Mouse (Mus musculus) CH12.LX (cell line): ENCODE results near the gene Gipc2. TPM values are rescaled to one million over a fixed set of nuclear protein-coding genes. Genes with fewer than 3 reads are reported as not detected.

ENCODE experiments used
- DNase-seq: peaks from one replicate; pipeline ENCODE4 v3.0.0-alpha.2; 2013; ENCODE audit errors: extremely low read depth
- H3K27ac ChIP-seq: 2 replicates; pipeline ENCODE4 v1.5.1; 2012; ENCODE audit warnings: low read depth, mild to moderate bottlenecking, control low read depth, moderate library complexity; ENCODE audit not compliant: insufficient read depth
- H3K27me3 ChIP-seq: replicated peaks from 2 replicates; pipeline ENCODE3; 2012; ENCODE audit warnings: inconsistent platforms
- H3K36me3 ChIP-seq, 2 experiments: replicated peaks in 1 of 2; 2 replicates each; pipeline versions ENCODE3 to v1.6.1; 2012; ENCODE audit warnings: inconsistent platforms in 1 of 2, low read length in 1 of 2, mild to moderate bottlenecking in 1 of 2, mixed read lengths in 1 of 2, moderate library complexity in 1 of 2; ENCODE audit not compliant: control insufficient read depth in 1 of 2, insufficient read depth in 1 of 2
- H3K4me1 ChIP-seq, 2 experiments: 2 replicates each; pipeline ENCODE4 v1.6.1; 2012; ENCODE audit warnings: inconsistent platforms in 1 of 2, moderate library complexity in 1 of 2; ENCODE audit not compliant: insufficient read depth in 2 of 2, control insufficient read depth in 1 of 2
- H3K4me2 ChIP-seq: 2 replicates; pipeline ENCODE4 v1.6.1; 2012; ENCODE audit warnings: low read depth, mild to moderate bottlenecking, control low read depth; ENCODE audit not compliant: poor library complexity, insufficient read depth, severe bottlenecking
- H3K4me3 ChIP-seq, 3 experiments: fragments of 150-350 bp in 1 of 3; sonication (generic) in 1 of 3; replicated peaks in 1 of 3; 2 replicates each; pipeline versions ENCODE3 to v1.5.1; 2011 to 2012; ENCODE audit warnings: low read depth in 2 of 3, low read length in 2 of 3, mild to moderate bottlenecking in 2 of 3, moderate library complexity in 2 of 3, control low read depth in 1 of 3, improper control_type of control experiment in 1 of 3, inconsistent platforms in 1 of 3, mixed read lengths in 1 of 3; ENCODE audit not compliant: poor library complexity in 1 of 3
- H3K79me2 ChIP-seq: replicated peaks from 2 replicates; pipeline ENCODE4 v1.6.1; 2012; ENCODE audit warnings: mild to moderate bottlenecking, moderate library complexity; ENCODE audit not compliant: control insufficient read depth, poor library complexity, insufficient read depth, severe bottlenecking; ENCODE audit errors: extremely low read depth
- H3K9ac ChIP-seq: 2 replicates; pipeline ENCODE4 v1.6.1; 2012; ENCODE audit warnings: low read depth, mild to moderate bottlenecking, control low read depth, moderate library complexity; ENCODE audit not compliant: insufficient read depth
- H3K9me3 ChIP-seq: replicated peaks from 2 replicates; pipeline ENCODE3; 2012; ENCODE audit warnings: low read length, inconsistent platforms, mixed read lengths
- BHLHE40 ChIP-seq: IDR thresholded peaks from 2 replicates; pipeline ENCODE4 v1.6.1; 2011; ENCODE audit warnings: mild to moderate bottlenecking, low read depth, low read length, improper control_type of control experiment
- CHD1 ChIP-seq: IDR thresholded peaks from 2 replicates; pipeline ENCODE4 v1.6.1; 2012; ENCODE audit warnings: low read depth, low read length, improper control_type of control experiment, inconsistent platforms
- CHD2 ChIP-seq: IDR thresholded peaks from 2 replicates; pipeline ENCODE4 v1.6.1; 2011; ENCODE audit warnings: low read length, improper control_type of control experiment
- CTCF ChIP-seq, 2 experiments: IDR thresholded peaks in 1 of 2; conservative IDR thresholded peaks in 1 of 2; 2 replicates each; pipeline ENCODE4 v1.5.1; 2011 to 2012; ENCODE audit warnings: low read depth in 2 of 2, low read length in 2 of 2, improper control_type of control experiment in 1 of 2, inconsistent platforms in 1 of 2, mild to moderate bottlenecking in 1 of 2, moderate library complexity in 1 of 2
- ELF1 ChIP-seq: IDR thresholded peaks from 2 replicates; pipeline ENCODE4 v1.6.1; 2014; ENCODE audit warnings: low read depth, mild to moderate bottlenecking, inconsistent platforms, low read length, improper control_type of control experiment
- EP300 ChIP-seq: IDR thresholded peaks from 2 replicates; pipeline ENCODE4 v1.6.1; 2011; ENCODE audit warnings: low read length, improper control_type of control experiment
- ETS1 ChIP-seq: conservative IDR thresholded peaks from 2 replicates; pipeline ENCODE4 v1.6.1; 2012; ENCODE audit warnings: low read depth, mild to moderate bottlenecking, inconsistent platforms, low read length, improper control_type of control experiment, moderate library complexity
- GABPA ChIP-seq: IDR thresholded peaks from 2 replicates; pipeline ENCODE4 v1.6.1; 2012; ENCODE audit warnings: low read depth, low read length, improper control_type of control experiment, inconsistent platforms; ENCODE audit not compliant: insufficient replicate concordance
- HCFC1 ChIP-seq: IDR thresholded peaks from 2 replicates; pipeline ENCODE4 v1.6.1; 2012; ENCODE audit warnings: low read depth, mild to moderate bottlenecking, inconsistent platforms, low read length, improper control_type of control experiment
- IRF4 ChIP-seq: IDR thresholded peaks from 2 replicates; pipeline ENCODE4 v1.6.1; 2014; ENCODE audit warnings: low read depth, mild to moderate bottlenecking, inconsistent platforms, low read length, improper control_type of control experiment
- JUND ChIP-seq: conservative IDR thresholded peaks from 2 replicates; pipeline ENCODE4 v1.6.1; 2011; ENCODE audit warnings: low read depth, low read length, improper control_type of control experiment
- KAT2A ChIP-seq: IDR thresholded peaks from 2 replicates; pipeline ENCODE4 v1.6.1; 2012; ENCODE audit warnings: low read length, improper control_type of control experiment, inconsistent platforms; ENCODE audit not compliant: insufficient replicate concordance
- MAFK ChIP-seq: IDR thresholded peaks from 2 replicates; pipeline ENCODE4 v1.6.1; 2011; ENCODE audit warnings: low read length, improper control_type of control experiment; ENCODE audit not compliant: insufficient replicate concordance
- MAX ChIP-seq: IDR thresholded peaks from 2 replicates; pipeline ENCODE4 v1.6.1; 2011; ENCODE audit warnings: low read length, improper control_type of control experiment
- MAZ ChIP-seq: IDR thresholded peaks from 2 replicates; pipeline ENCODE4 v1.6.1; 2012; ENCODE audit warnings: low read depth, mild to moderate bottlenecking, inconsistent platforms, low read length, improper control_type of control experiment, moderate library complexity
- MEF2A ChIP-seq: IDR thresholded peaks from 2 replicates; pipeline ENCODE4 v1.6.1; 2014; ENCODE audit warnings: low read depth, mild to moderate bottlenecking, inconsistent platforms, low read length, improper control_type of control experiment, borderline replicate concordance
- NELFE ChIP-seq: IDR thresholded peaks from 2 replicates; pipeline ENCODE4 v1.6.1; 2011; ENCODE audit warnings: low read depth, low read length, improper control_type of control experiment
- NRF1 ChIP-seq: IDR thresholded peaks from 2 replicates; pipeline ENCODE4 v1.6.1; 2014; ENCODE audit warnings: low read depth, mild to moderate bottlenecking, inconsistent platforms, low read length, improper control_type of control experiment, moderate library complexity
- PAX5 ChIP-seq: IDR thresholded peaks from 2 replicates; pipeline ENCODE4 v1.6.1; 2012; ENCODE audit warnings: low read length, inconsistent platforms, mixed read lengths
- POLR2AphosphoS2 ChIP-seq: IDR thresholded peaks from 2 replicates; pipeline ENCODE4 v1.6.1; 2011; ENCODE audit warnings: low read depth, low read length, improper control_type of control experiment
- RAD21 ChIP-seq: IDR thresholded peaks from 2 replicates; pipeline ENCODE4 v1.6.1; 2011; ENCODE audit warnings: low read depth, mild to moderate bottlenecking, low read length, improper control_type of control experiment, moderate library complexity
- RCOR1 ChIP-seq: conservative IDR thresholded peaks from 2 replicates; pipeline ENCODE4 v1.6.1; 2012; ENCODE audit warnings: low read depth, mild to moderate bottlenecking, inconsistent platforms, low read length, improper control_type of control experiment
- SIN3A ChIP-seq: IDR thresholded peaks from 2 replicates; pipeline ENCODE4 v1.6.1; 2012; ENCODE audit warnings: low read length, improper control_type of control experiment, inconsistent platforms
- SMC3 ChIP-seq: IDR thresholded peaks from 2 replicates; pipeline ENCODE4 v1.6.1; 2011; ENCODE audit warnings: low read depth, low read length, improper control_type of control experiment
- TCF12 ChIP-seq: IDR thresholded peaks from 2 replicates; pipeline ENCODE4 v1.6.1; 2014; ENCODE audit warnings: low read depth, mild to moderate bottlenecking, inconsistent platforms, low read length, improper control_type of control experiment
- UBTF ChIP-seq: IDR thresholded peaks from 2 replicates; pipeline ENCODE4 v1.6.1; 2012; ENCODE audit warnings: low read depth, mild to moderate bottlenecking, inconsistent platforms, low read length, improper control_type of control experiment, moderate library complexity
- ZC3H11A ChIP-seq: IDR thresholded peaks from 2 replicates; pipeline ENCODE4 v1.6.1; 2012; ENCODE audit warnings: low read depth, mild to moderate bottlenecking, inconsistent platforms, low read length, improper control_type of control experiment
- ZKSCAN1 ChIP-seq: IDR thresholded peaks from 2 replicates; pipeline ENCODE4 v1.6.1; 2012; ENCODE audit warnings: low read depth, inconsistent platforms, low read length, improper control_type of control experiment, borderline replicate concordance
- ZMIZ1 ChIP-seq: IDR thresholded peaks from 2 replicates; pipeline ENCODE4 v1.6.1; 2012; ENCODE audit warnings: low read depth, mild to moderate bottlenecking, inconsistent platforms, low read length, improper control_type of control experiment
- ZNF384 ChIP-seq: IDR thresholded peaks from 2 replicates; pipeline ENCODE4 v1.6.1; 2012; ENCODE audit warnings: low read depth, low read length, improper control_type of control experiment, inconsistent platforms
- dilution Hi-C: fragments of 300-500 bp; cut with MboI; formaldehyde crosslinking; loops from 2 replicates; pipeline ENCODE4 v1.14.3; 2020; ENCODE audit warnings: low sequenced_read_pairs; ENCODE audit not compliant: extremely low pct_unique_long_range_greater_than_20kb, extremely low pct_ligation_motif_present
- in situ Hi-C: fragments of 300-500 bp; cut with MboI; formaldehyde crosslinking; loops from 3 replicates; pipeline ENCODE4 v1.14.3; 2019; ENCODE audit warnings: low sequenced_read_pairs, low pct_ligation_motif_present, low pct_unique_long_range_greater_than_20kb, mixed read lengths
- polyA plus RNA-seq: library from polyadenylated mRNA; unstranded; fragments of >175 nt; gene quantifications from 2 replicates; pipeline ENCODE4 v1.2.1, GENCODE M21; 2012; ENCODE audit warnings: low read depth; ENCODE audit not compliant: insufficient read length
- total RNA-seq, 2 experiments: library from RNA; depleted of rRNA; stranded (reverse); fragments of 300-350 nt in 1 of 2; fragments of >200 nt in 1 of 2; gene quantifications; 2 replicates each; pipeline ENCODE4 v1.2.3; 2012 to 2014

The Gipc2 gene
- total and polyA plus RNA-seq, 3 experiments = 0.24 to 1.2 (median 0.38) TPM

- H3K4me2 ChIP-seq = peak overlapping the region; percentile 52
- dilution Hi-C loops = no loop called here
- no peak overlapping the region for H3K4me3 ChIP-seq
Observed at GRCm38 (mm10) chr3:152111081-152111480, 54.9 kb downstream of the Gipc2 start.

DNA sequence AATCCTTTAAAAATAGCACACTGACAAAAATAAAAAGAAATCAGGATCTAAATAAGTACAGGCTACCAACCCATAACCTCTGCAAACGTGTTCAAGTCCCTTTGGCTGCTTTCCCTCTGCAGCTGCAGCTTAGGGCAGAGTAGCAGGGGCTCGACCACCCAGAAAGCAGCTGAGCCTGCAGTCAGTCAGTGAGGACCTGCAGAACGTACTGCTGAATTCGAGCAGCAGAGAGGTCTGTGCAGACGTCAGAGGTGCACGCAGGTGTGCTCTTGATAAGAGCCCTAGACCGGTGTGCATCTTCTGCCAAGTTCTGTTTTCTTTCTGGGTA lies 56.8 kb downstream of the Gipc2 start:
- Histone ChIP-seq H3K27ac (no peak overlapping the region), H3K27me3 (no peaks in the 10 kb centered on the region), H3K4me3 (no peak overlapping the region), H3K9me3 (peaks cover 10% of the 10 kb centered on the region), H3K36me3 (peaks cover 0 to 2% of the 10 kb centered on the region in 2 experiments), H3K4me1 (peaks cover 21 to 27% of the 10 kb centered on the region in 2 experiments), H3K4me2 (no peak overlapping the region), H3K79me2 (no peaks in the 10 kb centered on the region), H3K9ac (no peak overlapping the region)
- TF ChIP-seq MAFK (no peak), JUND (no peak), RCOR1 (no peak), EP300 (no peak), ZMIZ1 (no peak), ZNF384 (no peak), UBTF (no peak), MAX (no peak)
- in situ Hi-C loops (loop anchor here (25.0 kb wide), 1 partner anchor 628 kb away; no protein-coding TSS in a partner anchor), dilution Hi-C loops (no loop called here)
- no peak for DNase-seq

More at GRCm38 (mm10) chr3:152111081-152111480, 54.9 kb downstream of the Gipc2 start:
- Histone ChIP-seq H3K36me3 (peaks cover 0 to 2% of the 10 kb centered on the region in 2 experiments), H3K4me1 (peaks cover 26 to 32% of the 10 kb centered on the region in 2 experiments), H3K9ac (no peak overlapping the region), H3K79me2 (no peaks in the 10 kb centered on the region), H3K9me3 (no peaks in the 10 kb centered on the region), H3K27me3 (no peaks in the 10 kb centered on the region), H3K27ac (no peak overlapping the region)
- TF ChIP-seq UBTF = no peak
- TF ChIP-seq GABPA = no peak
- no peak for TF ChIP-seq PAX5
- TF ChIP-seq CHD1 = no peak; the same call in 1 of the 2 replicates
- no peak for TF ChIP-seq ZNF384
- TF ChIP-seq NRF1 = no peak
- no peak for TF ChIP-seq ZKSCAN1
- no peak for TF ChIP-seq TCF12
- no peak; the same call in 1 of the 2 replicates for TF ChIP-seq NELFE
- no peak for TF ChIP-seq MEF2A
- peak; percentile 73 to 99 for TF ChIP-seq CTCF (conservative IDR thresholded peaks at IDR 0.05 in 1 of 2, IDR thresholded peaks at IDR 0.05 in 1 of 2; ENCODE audit: low read depth in 2 of 2, low read length in 2 of 2)
- TF ChIP-seq ELF1 = no peak
- no peak for TF ChIP-seq HCFC1
- no peak for TF ChIP-seq CHD2
- TF ChIP-seq ZC3H11A = peak; percentile 67
- TF ChIP-seq BHLHE40 = no peak
- no peak; the same call in 1 of the 2 replicates for TF ChIP-seq IRF4
- no peak for TF ChIP-seq POLR2AphosphoS2
- TF ChIP-seq RAD21 = no peak; the same call in none of the 2 replicates
- TF ChIP-seq MAZ = 0 out of 2 replicates have a peak, but pooled peaks have one; percentile 13
- TF ChIP-seq ETS1 = no peak
- no peak for TF ChIP-seq EP300
- TF ChIP-seq KAT2A = no peak
- peak; percentile 75; the same call in 1 of the 2 replicates for TF ChIP-seq SIN3A
- TF ChIP-seq SMC3 = peak; percentile 95
- in situ Hi-C loops = loop anchor here (10.0 to 25.0 kb wide), 2 partner anchors 204 to 626 kb away; no protein-coding TSS in a partner anchor
- DNase-seq = peak; percentile 86
